Mouse (Mus musculus) cortical plate, adult 2 months (tissue): Measurements from ENCODE around the gene Erc2.

Experiments used
- CTCF ChIP-seq: fragments of 200-500 bp; IDR thresholded peaks from 2 replicates; pipeline ENCODE4 v1.5.1; 2011; ENCODE audit warnings: mild to moderate bottlenecking, control low read depth, low read length; ENCODE audit not compliant: insufficient read depth; ENCODE audit errors: extremely low read depth
- POLR2A ChIP-seq: fragments of 200-500 bp; IDR thresholded peaks from 2 replicates; pipeline ENCODE4 v1.6.1; 2011; ENCODE audit warnings: mild to moderate bottlenecking, low read length, control low read depth; ENCODE audit not compliant: insufficient read depth; ENCODE audit errors: extremely low read depth

DNA sequence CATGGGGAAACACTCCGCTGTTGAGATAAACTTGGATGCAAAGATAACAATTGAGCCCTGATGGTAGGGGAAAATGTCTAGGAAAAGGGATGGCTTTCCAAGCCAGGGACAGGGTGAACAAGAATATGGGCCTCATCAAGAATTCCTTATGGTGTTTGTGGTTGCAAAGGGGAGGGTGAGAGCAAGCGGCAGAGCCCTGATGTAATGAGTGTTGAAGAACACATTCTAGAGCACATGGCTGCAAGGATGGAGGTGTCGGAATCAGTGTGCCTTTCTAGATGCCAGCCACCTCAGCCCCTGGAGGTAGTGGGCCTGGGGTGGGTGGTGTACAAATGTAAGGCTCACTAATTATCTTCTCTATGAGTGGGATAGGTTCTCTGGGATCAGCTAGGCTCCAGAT lies 313.5 kb downstream of the Erc2 start:
- no peak for TF ChIP-seq CTCF
- no peak for TF ChIP-seq POLR2A
